Mouse (Mus musculus): ENCODE data around the gene Ttc7b. TPM values are rescaled to one million over a fixed set of nuclear protein-coding genes. Genes with fewer than 3 reads are reported as not detected.

The Ttc7b gene
- polyA plus RNA-seq, 1 experiment from 2014 or later: 4.2 TPM

DNA sequence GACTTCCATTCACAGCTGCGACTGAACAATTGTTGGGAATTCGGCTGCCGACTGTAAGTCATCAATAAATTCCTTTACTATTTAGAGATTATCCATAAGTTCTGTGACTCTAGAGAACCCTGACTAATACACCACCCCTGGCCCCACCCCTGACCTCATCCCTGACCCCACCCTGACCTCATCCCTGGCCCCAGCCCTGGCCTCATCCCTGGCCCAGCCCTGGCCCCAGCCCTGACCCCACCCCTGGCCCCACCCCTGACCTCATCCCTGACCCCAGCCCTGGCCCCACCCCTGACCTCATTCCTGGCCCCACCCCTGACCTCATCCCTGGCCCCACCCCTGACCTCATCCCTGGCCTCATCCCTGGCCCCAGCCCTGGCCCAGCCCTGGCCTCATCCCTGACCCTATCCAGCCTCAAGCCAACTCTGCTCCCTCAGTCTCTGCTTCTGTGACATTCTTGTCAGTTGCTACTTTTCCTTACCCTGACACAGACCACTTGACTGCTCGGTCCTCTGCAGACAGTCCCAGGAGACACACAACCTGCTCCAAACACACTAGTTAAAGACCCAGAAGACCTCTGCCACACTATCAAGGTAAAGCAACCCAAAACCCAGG is 55.4 kb downstream of the Ttc7b start:
- 83% methylated on average over 3 of the region's 4 CpGs for WGBS
- Histone ChIP-seq H3K27ac (replicated peaks) (no peak overlapping the region), H3K27me3 (replicated peaks; ENCODE audit: low read depth, poor library complexity, severe bottlenecking) (no peaks in the 10 kb centered on the region), H3K36me3 (replicated peaks) (peaks cover 18% of the 10 kb centered on the region), H3K9me3 (no peaks in the 10 kb centered on the region), H3K4me1 (peaks cover 31% of the 10 kb centered on the region), H3K4me3 (no peak overlapping the region)
- DNase-seq (ENCODE audit: low spot score): peak; percentile 9

DNA sequence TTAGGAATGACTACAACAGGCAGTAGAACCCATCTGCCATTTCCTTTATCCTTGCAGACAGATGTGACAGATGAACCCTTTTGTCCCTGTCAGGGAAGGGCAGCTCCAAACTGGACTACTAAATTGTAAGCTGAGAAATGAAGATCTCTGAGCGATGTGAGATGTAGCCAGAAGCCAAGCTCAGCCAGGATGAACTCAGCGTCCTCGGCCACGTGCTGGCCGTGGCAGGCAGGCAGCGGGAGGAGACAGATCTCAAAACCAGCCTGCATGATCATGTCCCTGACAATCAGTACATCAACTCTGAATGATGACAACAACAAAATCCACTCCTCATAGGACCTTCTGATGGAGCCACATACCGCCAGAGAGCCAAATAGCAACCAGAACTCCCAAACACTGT is 62.9 kb downstream of the Ttc7b start:
- 94% methylated on average over 7 of the region's 7 CpGs for WGBS
- Histone ChIP-seq H3K27ac (replicated peaks) (no peak overlapping the region), H3K9me3 (no peaks in the 10 kb centered on the region), H3K36me3 (replicated peaks) (0 out of 2 replicates have a peak, but pooled peaks cover 3% of the 10 kb centered on the region), H3K4me3 (no peak overlapping the region), H3K27me3 (replicated peaks; ENCODE audit: low read depth, poor library complexity, severe bottlenecking) (no peaks in the 10 kb centered on the region), H3K4me1 (no peaks in the 10 kb centered on the region)
- no peak for DNase-seq (ENCODE audit: low spot score)

- Histone ChIP-seq H3K36me3 (replicated peaks) (peaks cover 8% of the 10 kb centered on the region; the same call in 1 of the 2 replicates), H3K9me3 (no peaks in the 10 kb centered on the region), H3K27ac (replicated peaks) (no peak overlapping the region), H3K27me3 (replicated peaks; ENCODE audit: low read depth, poor library complexity, severe bottlenecking) (no peaks in the 10 kb centered on the region), H3K4me1 (no peaks in the 10 kb centered on the region), H3K4me3 (no peak overlapping the region)
- 73% methylated on average over 10 of the region's 10 CpGs for WGBS
- DNase-seq (ENCODE audit: low spot score): peak; percentile 7
These were observed 64.2 kb downstream of the Ttc7b start for GRCm38 (mm10) chr12:100456257-100456975.

DNA sequence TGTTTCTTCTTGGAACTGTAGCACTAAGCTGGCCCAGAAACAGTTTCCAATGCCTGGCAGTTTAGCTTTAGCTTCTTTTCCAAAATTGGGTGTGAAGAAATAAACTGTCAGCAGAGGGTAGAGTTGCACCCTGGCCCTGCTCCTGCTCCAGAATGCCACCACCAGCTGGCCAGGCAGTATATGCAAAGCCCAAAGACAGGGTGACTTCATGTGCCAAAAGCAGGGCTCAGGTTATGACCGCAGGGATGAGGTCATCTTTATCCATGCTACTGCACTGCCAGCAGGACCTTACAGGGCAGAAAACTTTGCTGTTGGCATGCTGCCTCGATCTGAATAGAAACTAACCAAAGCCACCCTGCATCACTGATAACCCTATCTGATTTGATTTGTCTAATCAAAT is 65.2 kb downstream of the Ttc7b start:
- DNase-seq (ENCODE audit: low spot score): peak; percentile 8
- no peak overlapping the region for H3K4me3 ChIP-seq
- H3K9me3 ChIP-seq: no peaks in the 10 kb centered on the region
- 78% methylated on average over 2 of the region's 2 CpGs for WGBS
- H3K27ac ChIP-seq (replicated peaks): no peak overlapping the region
- peaks cover 10% of the 10 kb centered on the region; the same call in 1 of the 2 replicates for H3K36me3 ChIP-seq (replicated peaks)
- no peaks in the 10 kb centered on the region for H3K27me3 ChIP-seq (replicated peaks; ENCODE audit: low read depth, poor library complexity, severe bottlenecking)
- H3K4me1 ChIP-seq: no peaks in the 10 kb centered on the region

DNA sequence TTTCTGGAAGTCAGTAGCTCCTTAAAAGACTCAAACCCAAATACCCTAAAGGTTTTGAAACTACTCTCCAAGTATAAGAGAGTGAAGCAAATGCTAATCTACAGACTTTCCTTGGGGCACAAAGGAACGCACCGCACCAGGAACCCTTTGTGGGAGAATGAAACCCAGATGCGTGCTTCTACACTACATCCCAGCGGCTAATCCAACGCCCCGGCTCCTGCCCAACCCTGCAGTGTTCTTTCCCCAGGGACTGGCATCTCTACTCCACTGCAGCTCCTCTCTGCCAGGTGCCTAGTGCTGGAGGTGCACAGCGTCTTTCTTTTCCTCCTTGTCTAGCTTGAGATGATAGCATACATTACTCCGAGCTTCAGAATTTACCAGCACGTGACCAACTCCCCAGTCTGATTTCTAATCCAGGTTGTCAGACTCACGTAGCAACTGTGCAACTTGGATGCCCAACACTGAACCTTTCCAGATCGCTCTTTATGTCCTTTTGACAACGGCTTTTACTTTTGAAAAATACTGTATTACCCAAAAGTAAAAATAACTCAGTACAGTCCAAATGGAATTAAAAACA is 72.8 kb downstream of the Ttc7b start:
- H3K36me3 ChIP-seq (replicated peaks): peaks cover 23% of the 10 kb centered on the region
- H3K4me1 ChIP-seq: peaks cover 14% of the 10 kb centered on the region; the same call in 1 of the 2 replicates
- H3K4me3 ChIP-seq: no peak overlapping the region
- H3K27ac ChIP-seq (replicated peaks): 0 out of 2 replicates have a peak overlapping the region, but pooled peaks have one; percentile 30
- 59% methylated on average over 12 of the region's 12 CpGs for WGBS
- DNase-seq (ENCODE audit: low spot score): peak; percentile 37
- no peaks in the 10 kb centered on the region for H3K9me3 ChIP-seq
- H3K27me3 ChIP-seq (replicated peaks; ENCODE audit: low read depth, poor library complexity, severe bottlenecking): no peaks in the 10 kb centered on the region

GRCm38 (mm10) chr12:100447161-100447560 is 73.5 kb downstream of the Ttc7b start:
- Histone ChIP-seq H3K27me3 (replicated peaks; ENCODE audit: low read depth, poor library complexity, severe bottlenecking) (no peaks in the 10 kb centered on the region), H3K4me1 (peaks cover 14% of the 10 kb centered on the region; the same call in 1 of the 2 replicates), H3K9me3 (no peaks in the 10 kb centered on the region), H3K27ac (replicated peaks) (peak overlapping the region; percentile 30; the same call in 1 of the 2 replicates), H3K4me3 (no peak overlapping the region), H3K36me3 (replicated peaks) (peaks cover 24% of the 10 kb centered on the region)
- no peak for DNase-seq (ENCODE audit: low spot score)
- 79% methylated on average over 6 of the region's 6 CpGs for WGBS

- H3K27me3 ChIP-seq (replicated peaks; ENCODE audit: low read depth, poor library complexity, severe bottlenecking): no peaks in the 10 kb centered on the region
- H3K4me3 ChIP-seq: no peak overlapping the region
- H3K27ac ChIP-seq (replicated peaks): no peak overlapping the region
- H3K36me3 ChIP-seq (replicated peaks): peaks cover 26% of the 10 kb centered on the region
- 93% methylated on average over 7 of the region's 7 CpGs for WGBS
- H3K9me3 ChIP-seq: no peaks in the 10 kb centered on the region
- H3K4me1 ChIP-seq: peaks cover 14% of the 10 kb centered on the region; the same call in 1 of the 2 replicates
- DNase-seq (ENCODE audit: low spot score): no peak
These were observed 74.9 kb downstream of the Ttc7b start for GRCm38 (mm10) chr12:100445686-100446085.

GRCm38 (mm10) chr12:100445271-100445670 is 75.4 kb downstream of the Ttc7b start:
- Histone ChIP-seq H3K36me3 (replicated peaks) (peaks cover 26% of the 10 kb centered on the region), H3K9me3 (no peaks in the 10 kb centered on the region), H3K27me3 (replicated peaks; ENCODE audit: low read depth, poor library complexity, severe bottlenecking) (no peaks in the 10 kb centered on the region), H3K27ac (replicated peaks) (no peak overlapping the region), H3K4me3 (no peak overlapping the region), H3K4me1 (peaks cover 14% of the 10 kb centered on the region; the same call in 1 of the 2 replicates)
- WGBS: 87% methylated on average over 6 of the region's 6 CpGs
- DNase-seq (ENCODE audit: low spot score): no peak

DNA sequence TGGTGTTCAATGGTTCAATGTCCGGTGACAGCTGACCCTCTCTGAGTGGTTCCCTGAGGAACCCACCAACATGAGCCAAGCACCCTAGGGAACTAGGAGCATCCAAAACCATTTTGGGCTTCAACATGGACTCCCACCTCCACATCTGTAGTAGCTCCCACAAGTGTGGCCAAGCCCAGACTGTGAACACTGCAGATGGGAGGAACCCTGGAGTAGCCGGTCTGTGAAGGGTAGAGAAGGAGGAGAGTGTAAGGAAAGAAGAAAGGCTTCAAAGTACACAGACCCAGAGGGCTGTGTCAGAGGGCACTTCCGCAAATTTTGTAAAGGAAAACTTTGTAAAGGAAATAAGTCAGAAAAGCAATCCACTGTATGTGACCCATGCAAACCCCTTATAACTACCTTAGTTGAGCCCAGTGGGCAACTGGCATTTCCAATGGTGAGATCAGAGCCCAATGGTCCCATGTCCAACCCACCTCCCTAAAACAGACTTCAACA is 75.9 kb downstream of the Ttc7b start:
- no peak overlapping the region for H3K27ac ChIP-seq (replicated peaks)
- WGBS: 88% methylated on average over 3 of the region's 3 CpGs
- H3K27me3 ChIP-seq (replicated peaks; ENCODE audit: low read depth, poor library complexity, severe bottlenecking): no peaks in the 10 kb centered on the region
- H3K9me3 ChIP-seq: no peaks in the 10 kb centered on the region
- peaks cover 26% of the 10 kb centered on the region for H3K36me3 ChIP-seq (replicated peaks)
- peaks cover 14% of the 10 kb centered on the region; the same call in 1 of the 2 replicates for H3K4me1 ChIP-seq
- no peak for DNase-seq (ENCODE audit: low spot score)
- H3K4me3 ChIP-seq: no peak overlapping the region

DNA sequence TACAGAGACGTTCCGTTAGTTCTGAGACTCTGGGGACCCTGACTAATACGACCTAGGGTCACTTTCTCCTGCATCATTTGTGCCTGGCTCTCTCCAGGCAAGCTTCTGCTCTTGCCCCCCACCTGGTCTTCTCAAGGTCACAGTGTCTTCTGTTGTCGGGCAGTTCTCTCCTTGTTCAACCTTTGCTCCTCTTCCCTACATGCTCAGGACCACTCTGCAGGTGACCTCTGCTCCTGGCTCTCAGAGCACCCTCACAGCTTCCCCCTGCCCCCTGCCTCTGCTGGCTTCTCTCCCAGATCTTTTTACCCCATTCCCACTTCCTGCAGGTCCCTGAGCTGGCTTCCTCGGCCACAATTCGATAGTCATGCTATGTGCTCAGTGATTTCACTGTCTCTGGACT is 77.2 kb downstream of the Ttc7b start:
- H3K4me3 ChIP-seq: no peak overlapping the region
- no peak overlapping the region for H3K27ac ChIP-seq (replicated peaks)
- H3K27me3 ChIP-seq (replicated peaks; ENCODE audit: low read depth, poor library complexity, severe bottlenecking): no peaks in the 10 kb centered on the region
- peaks cover 14% of the 10 kb centered on the region; the same call in 1 of the 2 replicates for H3K4me1 ChIP-seq
- no peak for DNase-seq (ENCODE audit: low spot score)
- peaks cover 26% of the 10 kb centered on the region for H3K36me3 ChIP-seq (replicated peaks)
- no peaks in the 10 kb centered on the region for H3K9me3 ChIP-seq
- WGBS: 85% methylated on average over 6 of the region's 6 CpGs

- no peak for DNase-seq (ENCODE audit: low spot score)
- Histone ChIP-seq H3K27me3 (replicated peaks; ENCODE audit: low read depth, poor library complexity, severe bottlenecking) (no peaks in the 10 kb centered on the region), H3K4me1 (peaks cover 3% of the 10 kb centered on the region; the same call in 1 of the 2 replicates), H3K36me3 (replicated peaks) (peaks cover 26% of the 10 kb centered on the region), H3K27ac (replicated peaks) (no peak overlapping the region), H3K4me3 (no peak overlapping the region), H3K9me3 (no peaks in the 10 kb centered on the region)
- WGBS: 93% methylated on average over 4 of the region's 4 CpGs
These were observed 79.0 kb downstream of the Ttc7b start for GRCm38 (mm10) chr12:100441609-100442008.

DNA sequence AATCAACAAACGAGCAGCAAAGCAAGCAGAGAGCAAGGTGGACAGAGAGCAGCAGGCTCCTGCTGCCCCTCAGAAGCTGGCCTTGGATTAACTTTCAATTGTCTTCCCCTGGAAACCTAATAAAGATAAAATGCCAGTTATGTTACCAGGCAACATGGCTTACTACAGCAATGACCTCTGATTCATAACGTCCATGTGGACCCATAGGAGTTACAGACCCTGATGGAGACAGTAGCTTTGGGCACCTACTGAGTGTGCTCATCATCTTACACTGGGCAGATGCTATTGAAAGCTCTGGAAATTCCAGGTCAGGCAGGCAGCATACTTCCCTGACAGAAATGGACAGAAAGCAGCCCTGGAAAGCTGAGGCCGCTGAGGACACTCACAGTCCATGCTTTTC is 80.7 kb downstream of the Ttc7b start:
- H3K27ac ChIP-seq (replicated peaks): no peak overlapping the region
- no peak overlapping the region for H3K4me3 ChIP-seq
- H3K27me3 ChIP-seq (replicated peaks; ENCODE audit: low read depth, poor library complexity, severe bottlenecking): no peaks in the 10 kb centered on the region
- no peaks in the 10 kb centered on the region for H3K9me3 ChIP-seq
- WGBS: 85% methylated on average over 3 of the region's 3 CpGs
- no peak for DNase-seq (ENCODE audit: low spot score)
- peaks cover 3% of the 10 kb centered on the region; the same call in 1 of the 2 replicates for H3K4me1 ChIP-seq
- peaks cover 15% of the 10 kb centered on the region for H3K36me3 ChIP-seq (replicated peaks)

Data from embryonic facial prominence, embryonic 10.5 days (tissue).